Mouse (Mus musculus): ENCODE results near the gene Trappc1. TPM values are rescaled to one million over a fixed set of nuclear protein-coding genes. Genes with fewer than 3 reads are reported as not detected.
"Not testable (repeated sequence)": the region's sequence is repeated elsewhere in the genome, so short reads cannot be mapped to it uniquely, and the experiment has no call there.

The Trappc1 gene
- polyA plus RNA-seq, 1 experiment from 2014 or later = 147 TPM

DNA sequence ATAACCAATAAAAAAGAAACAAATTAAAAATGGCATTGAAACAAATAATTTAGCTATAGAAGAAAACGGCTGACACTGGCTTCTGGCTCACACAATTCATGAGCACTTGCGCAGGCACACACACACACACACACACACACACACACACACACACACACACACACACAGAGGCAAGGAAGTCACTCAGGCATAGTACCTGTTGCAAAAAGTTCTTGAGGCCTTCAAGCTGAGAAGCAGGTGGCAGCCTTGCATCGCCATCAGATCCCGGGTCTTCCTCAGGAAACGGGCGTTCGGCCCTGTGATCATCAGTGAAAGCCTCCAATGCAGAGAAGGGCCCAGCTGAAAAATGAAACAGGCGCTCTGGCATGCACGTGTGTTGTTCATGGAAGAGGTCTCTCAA lies 18.5 kb upstream of the Trappc1 start:
- 91% methylated on average over 9 of the region's 9 CpGs for WGBS
- Histone ChIP-seq H3K9ac (replicated peaks; ENCODE audit: low read depth, low read length) (no peak overlapping the region), H3K9me3 (ENCODE audit: control insufficient read depth, low read depth, low read length) (no peaks in the 10 kb centered on the region), H3K27ac (ENCODE audit: low read length) (no peak overlapping the region), H3K4me3 (ENCODE audit: low read depth, low read length) (no peak overlapping the region), H3K36me3 (ENCODE audit: control insufficient read depth, insufficient read depth, low read length) (peaks cover 63% of the 10 kb centered on the region), H3K27me3 (ENCODE audit: control insufficient read depth, insufficient read depth, low read length) (no peaks in the 10 kb centered on the region), H3K4me1 (ENCODE audit: control insufficient read depth, insufficient read depth, low read length) (no peaks in the 10 kb centered on the region), H3K4me2 (replicated peaks; ENCODE audit: low read depth, low read length) (no peak overlapping the region)
- no peak for ATAC-seq (ENCODE audit: insufficient number of reproducible peaks, insufficient read depth, low FRiP score, low read depth)

GRCm38 (mm10) chr11:69306039-69306438 lies 17.7 kb upstream of the Trappc1 start:
- Histone ChIP-seq H3K9me3 (ENCODE audit: control insufficient read depth, low read depth, low read length) (no peaks in the 10 kb centered on the region), H3K4me1 (ENCODE audit: control insufficient read depth, insufficient read depth, low read length) (no peaks in the 10 kb centered on the region), H3K36me3 (ENCODE audit: control insufficient read depth, insufficient read depth, low read length) (peaks cover 69% of the 10 kb centered on the region), H3K27ac (ENCODE audit: low read length) (no peak overlapping the region), H3K4me2 (replicated peaks; ENCODE audit: low read depth, low read length) (no peak overlapping the region), H3K9ac (replicated peaks; ENCODE audit: low read depth, low read length) (no peak overlapping the region), H3K27me3 (ENCODE audit: control insufficient read depth, insufficient read depth, low read length) (no peaks in the 10 kb centered on the region), H3K4me3 (ENCODE audit: low read depth, low read length) (no peak overlapping the region)
- 98% methylated on average over 2 of the region's 2 CpGs for WGBS
- no peak for ATAC-seq (ENCODE audit: insufficient number of reproducible peaks, insufficient read depth, low FRiP score, low read depth)

GRCm38 (mm10) chr11:69311266-69311665 lies 12.5 kb upstream of the Trappc1 start:
- WGBS = 73% methylated on average over 7 of the region's 7 CpGs
- H3K27me3 ChIP-seq (ENCODE audit: control insufficient read depth, insufficient read depth, low read length) = no peaks in the 10 kb centered on the region
- no peaks in the 10 kb centered on the region for H3K9me3 ChIP-seq (ENCODE audit: control insufficient read depth, low read depth, low read length)
- peaks cover 58% of the 10 kb centered on the region for H3K36me3 ChIP-seq (ENCODE audit: control insufficient read depth, insufficient read depth, low read length)
- no peaks in the 10 kb centered on the region for H3K4me1 ChIP-seq (ENCODE audit: control insufficient read depth, insufficient read depth, low read length)
- H3K4me2 ChIP-seq (replicated peaks; ENCODE audit: low read depth, low read length) = no peak overlapping the region
- ATAC-seq (ENCODE audit: insufficient number of reproducible peaks, insufficient read depth, low FRiP score, low read depth) = no peak
- no peak overlapping the region for H3K27ac ChIP-seq (ENCODE audit: low read length)
- H3K9ac ChIP-seq (replicated peaks; ENCODE audit: low read depth, low read length) = no peak overlapping the region
- no peak overlapping the region for H3K4me3 ChIP-seq (ENCODE audit: low read depth, low read length)

- Histone ChIP-seq H3K9me3 (ENCODE audit: control insufficient read depth, low read depth, low read length) (no peaks in the 10 kb centered on the region), H3K4me3 (ENCODE audit: low read depth, low read length) (no peak overlapping the region), H3K4me1 (ENCODE audit: control insufficient read depth, insufficient read depth, low read length) (no peaks in the 10 kb centered on the region), H3K36me3 (ENCODE audit: control insufficient read depth, insufficient read depth, low read length) (peaks cover 36% of the 10 kb centered on the region), H3K27me3 (ENCODE audit: control insufficient read depth, insufficient read depth, low read length) (no peaks in the 10 kb centered on the region), H3K9ac (replicated peaks; ENCODE audit: low read depth, low read length) (no peak overlapping the region), H3K4me2 (replicated peaks; ENCODE audit: low read depth, low read length) (no peak overlapping the region), H3K27ac (ENCODE audit: low read length) (no peak overlapping the region)
- 96% methylated on average over 6 of the region's 6 CpGs for WGBS
- ATAC-seq (ENCODE audit: insufficient number of reproducible peaks, insufficient read depth, low FRiP score, low read depth) = no peak
Observed at GRCm38 (mm10) chr11:69316361-69316760, 7.4 kb upstream of the Trappc1 start.

DNA sequence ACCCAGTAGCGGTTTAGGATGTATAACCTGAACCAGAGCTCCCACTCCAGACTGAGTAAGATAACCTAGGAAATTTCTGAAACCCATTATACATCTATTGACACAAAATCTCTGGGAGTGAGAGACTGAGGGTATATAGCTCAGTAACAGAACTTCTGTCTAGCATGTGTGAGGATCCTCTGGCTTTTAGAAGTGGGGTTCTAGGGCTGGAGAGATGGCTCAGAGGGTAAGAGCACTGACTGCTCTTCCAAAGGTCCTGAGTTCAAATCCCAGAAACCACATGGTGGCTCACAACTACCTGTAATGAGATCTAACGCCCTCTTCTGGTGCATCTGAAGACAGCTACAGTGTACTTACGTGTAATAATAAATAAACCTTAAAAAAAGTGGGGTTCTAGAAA lies 5.8 kb upstream of the Trappc1 start:
- ATAC-seq (ENCODE audit: insufficient number of reproducible peaks, insufficient read depth, low FRiP score, low read depth); H3K4me3 ChIP-seq (ENCODE audit: low read depth, low read length); H3K4me2 ChIP-seq (replicated peaks; ENCODE audit: low read depth, low read length); H3K27ac ChIP-seq (ENCODE audit: low read length); H3K27me3 ChIP-seq (ENCODE audit: control insufficient read depth, insufficient read depth, low read length); H3K9ac ChIP-seq (replicated peaks; ENCODE audit: low read depth, low read length); H3K9me3 ChIP-seq (ENCODE audit: control insufficient read depth, low read depth, low read length): not testable (repeated sequence)
- Histone ChIP-seq H3K4me1 (ENCODE audit: control insufficient read depth, insufficient read depth, low read length) (peaks cover 12% of the 10 kb centered on the region; the same call in 1 of the 2 replicates), H3K36me3 (ENCODE audit: control insufficient read depth, insufficient read depth, low read length) (peaks cover 29% of the 10 kb centered on the region)
- WGBS = 87% methylated on average over 3 of the region's 3 CpGs

DNA sequence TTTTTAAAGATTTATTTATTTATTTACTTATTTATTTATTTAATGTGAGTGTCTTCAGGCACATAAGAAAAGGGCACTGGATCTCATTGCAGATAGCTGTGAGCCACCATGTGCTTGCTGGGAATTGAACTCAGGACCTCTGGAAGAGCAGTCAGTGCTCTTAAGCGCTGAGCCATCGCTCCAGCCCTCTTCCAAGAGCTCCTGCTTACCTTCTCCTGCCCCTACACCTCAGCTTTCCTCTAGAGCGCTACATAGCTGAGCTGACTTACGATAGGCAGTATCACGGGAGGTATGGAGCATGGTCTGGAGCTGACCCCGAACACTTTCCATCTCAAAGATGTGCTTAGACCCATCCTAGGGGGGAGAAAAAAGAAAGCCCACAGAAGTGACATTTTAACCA lies 2.2 kb upstream of the Trappc1 start:
- Histone ChIP-seq H3K4me1 (ENCODE audit: control insufficient read depth, insufficient read depth, low read length) (peaks cover 20% of the 10 kb centered on the region), H3K36me3 (ENCODE audit: control insufficient read depth, insufficient read depth, low read length) (peaks cover 24% of the 10 kb centered on the region), H3K4me3 (ENCODE audit: low read depth, low read length) (no peak overlapping the region), H3K27me3 (ENCODE audit: control insufficient read depth, insufficient read depth, low read length) (peaks cover 2% of the 10 kb centered on the region; the same call in 1 of the 2 replicates), H3K4me2 (replicated peaks; ENCODE audit: low read depth, low read length) (peak overlapping the region; percentile 70; the same call in 1 of the 2 replicates), H3K9ac (replicated peaks; ENCODE audit: low read depth, low read length) (no peak overlapping the region), H3K9me3 (ENCODE audit: control insufficient read depth, low read depth, low read length) (no peaks in the 10 kb centered on the region), H3K27ac (ENCODE audit: low read length) (no peak overlapping the region)
- ATAC-seq (ENCODE audit: insufficient number of reproducible peaks, insufficient read depth, low FRiP score, low read depth) = no peak
- 89% methylated on average over 6 of the region's 6 CpGs for WGBS

GRCm38 (mm10) chr11:69322010-69322409 lies 1.8 kb upstream of the Trappc1 start:
- no peak for ATAC-seq (ENCODE audit: insufficient number of reproducible peaks, insufficient read depth, low FRiP score, low read depth)
- no peaks in the 10 kb centered on the region for H3K9me3 ChIP-seq (ENCODE audit: control insufficient read depth, low read depth, low read length)
- H3K27me3 ChIP-seq (ENCODE audit: control insufficient read depth, insufficient read depth, low read length) = peaks cover 3% of the 10 kb centered on the region; the same call in 1 of the 2 replicates
- no peak overlapping the region for H3K27ac ChIP-seq (ENCODE audit: low read length)
- H3K36me3 ChIP-seq (ENCODE audit: control insufficient read depth, insufficient read depth, low read length) = peaks cover 24% of the 10 kb centered on the region
- WGBS = 67% methylated on average over 6 of the region's 6 CpGs
- peaks cover 23% of the 10 kb centered on the region for H3K4me1 ChIP-seq (ENCODE audit: control insufficient read depth, insufficient read depth, low read length)
- peak overlapping the region; percentile 67 for H3K4me3 ChIP-seq (ENCODE audit: low read depth, low read length)
- H3K9ac ChIP-seq (replicated peaks; ENCODE audit: low read depth, low read length) = no peak overlapping the region
- peak overlapping the region; percentile 70 for H3K4me2 ChIP-seq (replicated peaks; ENCODE audit: low read depth, low read length)

GRCm38 (mm10) chr11:69322693-69323471 lies 898 bp upstream of the Trappc1 start:
- H3K4me2 ChIP-seq (replicated peaks; ENCODE audit: low read depth, low read length) = peak overlapping the region; percentile 70
- H3K36me3 ChIP-seq (ENCODE audit: control insufficient read depth, insufficient read depth, low read length) = peaks cover 18% of the 10 kb centered on the region
- H3K27me3 ChIP-seq (ENCODE audit: control insufficient read depth, insufficient read depth, low read length) = peaks cover 3% of the 10 kb centered on the region; the same call in 1 of the 2 replicates
- H3K4me3 ChIP-seq (ENCODE audit: low read depth, low read length) = peak overlapping the region; percentile 67
- H3K4me1 ChIP-seq (ENCODE audit: control insufficient read depth, insufficient read depth, low read length) = peaks cover 23% of the 10 kb centered on the region
- peak overlapping the region; percentile 74 for H3K9ac ChIP-seq (replicated peaks; ENCODE audit: low read depth, low read length)
- H3K9me3 ChIP-seq (ENCODE audit: control insufficient read depth, low read depth, low read length) = no peaks in the 10 kb centered on the region
- 9% methylated on average over 18 of the region's 18 CpGs for WGBS
- ATAC-seq (ENCODE audit: insufficient number of reproducible peaks, insufficient read depth, low FRiP score, low read depth) = no peak
- H3K27ac ChIP-seq (ENCODE audit: low read length) = peak overlapping the region; percentile 80
